Mouse (Mus musculus): ENCODE results near the gene Kdm6a. TPM values are rescaled to one million over a fixed set of nuclear protein-coding genes. Genes with fewer than 3 reads are reported as not detected.

The Kdm6a gene
- 21.5 and 25.0 TPM in 2 replicates for polyA plus RNA-seq (2014; fragmentation: Nextera tagmentation; extraction: Ambion mirVana)

DNA sequence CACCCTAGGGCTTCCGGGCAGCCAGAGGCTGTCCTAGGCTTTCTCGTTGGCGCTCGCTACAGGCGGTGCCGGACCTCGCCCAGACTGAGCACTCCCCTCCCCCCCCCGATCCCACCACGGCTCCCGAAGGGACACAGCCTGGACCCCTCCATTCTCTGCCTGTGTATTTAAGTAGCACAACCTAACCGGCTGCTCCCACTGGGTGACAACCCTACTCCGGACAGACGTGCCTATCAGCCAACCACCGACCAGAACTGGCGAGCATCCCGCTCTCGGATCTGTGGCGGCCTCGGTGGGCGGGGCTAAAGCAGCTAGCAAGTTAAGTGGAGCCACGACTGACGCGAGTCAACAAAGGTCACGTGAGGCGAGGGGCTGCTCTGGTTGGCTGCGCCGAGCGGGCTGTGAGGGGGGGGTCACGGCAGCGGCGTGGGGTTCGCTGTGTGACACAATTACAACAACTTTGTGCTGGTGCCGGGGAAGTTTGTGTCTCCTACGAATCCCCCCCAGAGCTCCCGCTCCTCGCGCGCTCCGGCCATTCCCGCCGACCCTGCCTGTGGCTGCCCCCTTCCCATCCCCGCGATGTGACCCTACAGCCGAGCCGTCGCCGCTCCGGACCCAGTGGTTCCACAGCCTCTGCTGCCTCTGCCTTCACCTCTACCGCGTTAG is at the start of gene Kdm6a:
TSS of gene Kdm6a (plus strand) at position 384 of the 666 bp plus-strand sequence.
- Histone ChIP-seq H3K4me2 (replicated peaks) (peak within 1 kb of the TSS; percentile 61), H3K27ac (peak within 1 kb of the TSS; percentile 97), H3K4me3 (replicated peaks; ENCODE audit: low read length) (peak within 1 kb of the TSS; percentile 86), H3K36me3 (replicated peaks; ENCODE audit: control insufficient read depth, insufficient read depth) (no peaks in the 10 kb centered on the region), H3K4me1 (replicated peaks; ENCODE audit: control insufficient read depth, insufficient read depth, low read length) (no peaks in the 10 kb centered on the region), H3K9me3 (ENCODE audit: control insufficient read depth, low read length) (no peaks in the 10 kb centered on the region), H3K27me3 (ENCODE audit: control insufficient read depth, insufficient read depth, low read length) (no peaks in the 10 kb centered on the region), H3K9ac (peak within 1 kb of the TSS; percentile 94)
- ATAC-seq (ENCODE audit: low FRiP score): peak; percentile 99
- 0% methylated on average over 48 of the region's 50 CpGs for WGBS
- DNase-seq (ENCODE audit: low spot score): peak; percentile 95

GRCm38 (mm10) chrX:18145557-18145956 is 16.8 kb upstream of the Kdm6a start, which contains the start of gene Dusp21:
Dusp21 (plus strand) TSS chrX:18145857.
- WGBS: 100% methylated on average over 1 of the region's 1 CpGs
- no peak within 1 kb of the TSS for H3K9ac ChIP-seq
- no peaks in the 10 kb centered on the region for H3K36me3 ChIP-seq (replicated peaks; ENCODE audit: control insufficient read depth, insufficient read depth)
- no peaks in the 10 kb centered on the region for H3K4me1 ChIP-seq (replicated peaks; ENCODE audit: control insufficient read depth, insufficient read depth, low read length)
- no peaks in the 10 kb centered on the region for H3K27me3 ChIP-seq (ENCODE audit: control insufficient read depth, insufficient read depth, low read length)
- H3K4me2 ChIP-seq (replicated peaks): no peak within 1 kb of the TSS
- ATAC-seq (ENCODE audit: low FRiP score): no peak
- H3K27ac ChIP-seq: no peak within 1 kb of the TSS
- no peak for DNase-seq (ENCODE audit: low spot score)
- H3K9me3 ChIP-seq (ENCODE audit: control insufficient read depth, low read length): no peaks in the 10 kb centered on the region
- no peak within 1 kb of the TSS for H3K4me3 ChIP-seq (replicated peaks; ENCODE audit: low read length)

- DNase-seq (ENCODE audit: low spot score): no peak
- H3K9me3 ChIP-seq (ENCODE audit: control insufficient read depth, low read length): no peaks in the 10 kb centered on the region
- peak overlapping the region; percentile 90; the same call in 1 of the 2 replicates for H3K27ac ChIP-seq
- H3K4me2 ChIP-seq (replicated peaks): peak overlapping the region; percentile 61
- H3K9ac ChIP-seq: peak overlapping the region; percentile 65; the same call in 1 of the 2 replicates
- WGBS: 53% methylated on average over 4 of the region's 4 CpGs
- no peaks in the 10 kb centered on the region for H3K27me3 ChIP-seq (ENCODE audit: control insufficient read depth, insufficient read depth, low read length)
- ATAC-seq (ENCODE audit: low FRiP score): no peak
- no peaks in the 10 kb centered on the region for H3K36me3 ChIP-seq (replicated peaks; ENCODE audit: control insufficient read depth, insufficient read depth)
- no peaks in the 10 kb centered on the region for H3K4me1 ChIP-seq (replicated peaks; ENCODE audit: control insufficient read depth, insufficient read depth, low read length)
- H3K4me3 ChIP-seq (replicated peaks; ENCODE audit: low read length): peak overlapping the region; percentile 86; the same call in 1 of the 2 replicates
These were observed 1.5 kb upstream of the Kdm6a start for GRCm38 (mm10) chrX:18160734-18161442.

- ATAC-seq (ENCODE audit: low FRiP score) (peak; percentile 77), DNase-seq (ENCODE audit: low spot score) (peak; percentile 58)
- Histone ChIP-seq H3K27ac (peak overlapping the region; percentile 90), H3K36me3 (replicated peaks; ENCODE audit: control insufficient read depth, insufficient read depth) (no peaks in the 10 kb centered on the region), H3K4me1 (replicated peaks; ENCODE audit: control insufficient read depth, insufficient read depth, low read length) (no peaks in the 10 kb centered on the region), H3K4me2 (replicated peaks) (peak overlapping the region; percentile 61), H3K27me3 (ENCODE audit: control insufficient read depth, insufficient read depth, low read length) (no peaks in the 10 kb centered on the region), H3K9ac (peak overlapping the region; percentile 65), H3K9me3 (ENCODE audit: control insufficient read depth, low read length) (no peaks in the 10 kb centered on the region), H3K4me3 (replicated peaks; ENCODE audit: low read length) (peak overlapping the region; percentile 86)
- under 1% methylated on average over 28 of the region's 28 CpGs for WGBS
These were observed 581 bp upstream of the Kdm6a start for GRCm38 (mm10) chrX:18161796-18162191.

DNA sequence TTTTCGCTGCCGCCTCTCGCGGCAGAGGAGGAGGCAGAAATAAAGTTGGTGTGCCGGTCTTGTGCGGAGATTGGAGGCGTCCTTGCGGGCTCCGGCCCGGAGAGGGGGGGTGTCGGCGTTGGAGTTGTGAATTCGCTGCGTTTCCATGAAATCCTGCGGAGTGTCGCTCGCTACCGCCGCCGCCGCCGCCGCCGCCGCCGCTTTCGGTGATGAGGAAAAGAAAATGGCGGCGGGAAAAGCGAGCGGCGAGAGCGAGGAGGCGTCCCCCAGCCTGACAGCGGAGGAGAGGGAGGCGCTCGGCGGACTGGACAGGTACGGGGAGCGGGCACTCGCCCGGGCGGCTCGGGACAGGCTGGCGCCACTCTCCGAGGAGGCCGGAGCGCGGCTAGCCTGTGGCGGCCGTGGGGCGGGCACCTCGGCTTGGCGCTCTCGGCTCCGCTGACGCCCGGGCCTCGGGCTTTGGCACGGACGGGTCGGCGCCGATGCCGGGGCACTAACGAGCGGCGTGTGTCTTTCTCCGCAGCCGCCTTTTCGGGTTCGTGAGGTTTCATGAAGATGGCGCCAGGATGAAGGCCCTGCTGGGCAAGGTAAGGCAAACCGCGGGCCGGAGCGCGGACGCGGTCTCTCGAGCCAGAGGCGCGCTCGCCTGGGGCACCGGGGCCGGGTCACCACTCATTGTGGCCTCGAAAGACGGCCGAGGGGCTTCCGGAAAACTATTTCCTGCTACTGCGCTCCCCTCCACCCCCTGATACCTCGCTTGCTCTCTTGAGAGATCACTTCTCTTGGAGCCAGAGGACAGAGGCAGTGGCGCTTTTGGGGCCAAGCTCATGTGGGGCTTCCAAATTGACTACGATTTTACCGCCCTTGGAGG is 721 bp downstream of the Kdm6a start:
- Histone ChIP-seq H3K4me3 (replicated peaks; ENCODE audit: low read length) (peak overlapping the region; percentile 86), H3K9me3 (ENCODE audit: control insufficient read depth, low read length) (no peaks in the 10 kb centered on the region), H3K36me3 (replicated peaks; ENCODE audit: control insufficient read depth, insufficient read depth) (no peaks in the 10 kb centered on the region), H3K9ac (peak overlapping the region; percentile 94), H3K4me2 (replicated peaks) (peak overlapping the region; percentile 58), H3K27me3 (ENCODE audit: control insufficient read depth, insufficient read depth, low read length) (no peaks in the 10 kb centered on the region), H3K4me1 (replicated peaks; ENCODE audit: control insufficient read depth, insufficient read depth, low read length) (no peaks in the 10 kb centered on the region), H3K27ac (peak overlapping the region; percentile 97)
- under 1% methylated on average over 92 of the region's 95 CpGs for WGBS
- DNase-seq (ENCODE audit: low spot score) (peak; percentile 61), ATAC-seq (ENCODE audit: low FRiP score) (peak; percentile 12)

DNA sequence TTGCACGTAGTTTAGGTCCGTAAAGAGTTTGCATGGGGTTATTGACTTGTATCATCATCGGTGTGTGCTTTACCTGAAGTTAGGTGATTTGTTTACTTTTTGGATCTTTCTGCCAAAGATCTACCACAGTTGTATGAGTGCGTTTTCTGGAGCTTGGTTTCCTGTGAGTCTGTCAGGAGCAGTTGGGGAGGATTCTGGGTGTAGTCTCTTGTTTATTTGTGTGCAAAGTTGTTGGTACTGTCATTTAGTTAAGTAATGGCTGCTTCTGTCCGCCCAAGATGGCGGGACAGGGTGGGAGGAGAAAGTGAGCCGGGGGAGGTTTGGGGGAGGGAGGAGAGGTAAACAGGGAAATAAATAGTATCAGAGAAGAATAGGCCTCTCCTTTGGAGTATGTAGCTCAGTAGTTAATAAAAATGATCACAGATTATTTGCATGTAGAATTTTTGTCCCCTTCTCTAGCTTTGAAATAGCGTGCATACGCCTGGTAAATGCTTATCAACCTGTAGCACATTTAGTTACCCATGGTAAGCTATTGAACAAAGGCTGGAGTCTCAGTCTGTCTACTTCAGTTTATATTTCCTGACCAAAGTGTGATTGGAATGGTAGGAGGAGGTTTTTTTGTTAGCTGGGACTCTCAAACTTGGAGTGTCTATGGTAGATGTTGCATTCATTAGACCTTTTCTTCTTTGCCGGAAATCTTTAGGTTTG is 1.7 kb downstream of the Kdm6a start:
- DNase-seq (ENCODE audit: low spot score) (no peak), ATAC-seq (ENCODE audit: low FRiP score) (no peak)
- Histone ChIP-seq H3K27me3 (ENCODE audit: control insufficient read depth, insufficient read depth, low read length) (no peaks in the 10 kb centered on the region), H3K4me2 (replicated peaks) (peak overlapping the region; percentile 58), H3K36me3 (replicated peaks; ENCODE audit: control insufficient read depth, insufficient read depth) (no peaks in the 10 kb centered on the region), H3K9ac (peak overlapping the region; percentile 94), H3K27ac (peak overlapping the region; percentile 97; the same call in 1 of the 2 replicates), H3K4me3 (replicated peaks; ENCODE audit: low read length) (peak overlapping the region; percentile 86), H3K4me1 (replicated peaks; ENCODE audit: control insufficient read depth, insufficient read depth, low read length) (no peaks in the 10 kb centered on the region), H3K9me3 (ENCODE audit: control insufficient read depth, low read length) (no peaks in the 10 kb centered on the region)
- WGBS: 1% methylated on average over 10 of the region's 10 CpGs

DNA sequence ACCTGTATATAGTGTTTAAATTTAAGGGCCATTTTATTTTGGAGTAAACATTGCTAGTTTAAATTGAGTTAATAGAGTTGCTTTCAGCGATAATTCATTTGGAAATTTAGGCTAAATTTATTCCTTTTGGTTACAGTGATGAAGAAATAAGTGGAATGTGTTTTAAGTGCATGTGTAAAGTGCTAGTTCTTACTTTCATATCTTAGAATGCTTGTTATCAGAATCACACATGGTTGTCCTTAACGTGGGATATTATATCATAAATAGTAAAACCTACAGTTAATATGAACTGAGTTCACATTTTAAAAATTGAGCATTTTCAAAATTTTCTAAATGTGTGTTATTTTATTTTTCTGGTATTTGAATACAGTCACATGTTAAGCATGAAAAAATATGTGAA is 2.7 kb downstream of the Kdm6a start:
- DNase-seq (ENCODE audit: low spot score): no peak
- Histone ChIP-seq H3K4me2 (replicated peaks) (peak overlapping the region; percentile 58), H3K9ac (no peak overlapping the region), H3K4me3 (replicated peaks; ENCODE audit: low read length) (peak overlapping the region; percentile 86), H3K9me3 (ENCODE audit: control insufficient read depth, low read length) (no peaks in the 10 kb centered on the region), H3K27ac (no peak overlapping the region), H3K27me3 (ENCODE audit: control insufficient read depth, insufficient read depth, low read length) (no peaks in the 10 kb centered on the region), H3K36me3 (replicated peaks; ENCODE audit: control insufficient read depth, insufficient read depth) (no peaks in the 10 kb centered on the region), H3K4me1 (replicated peaks; ENCODE audit: control insufficient read depth, insufficient read depth, low read length) (no peaks in the 10 kb centered on the region)
- 83% methylated on average over 2 of the region's 2 CpGs for WGBS
- ATAC-seq (ENCODE audit: low FRiP score): no peak

DNA sequence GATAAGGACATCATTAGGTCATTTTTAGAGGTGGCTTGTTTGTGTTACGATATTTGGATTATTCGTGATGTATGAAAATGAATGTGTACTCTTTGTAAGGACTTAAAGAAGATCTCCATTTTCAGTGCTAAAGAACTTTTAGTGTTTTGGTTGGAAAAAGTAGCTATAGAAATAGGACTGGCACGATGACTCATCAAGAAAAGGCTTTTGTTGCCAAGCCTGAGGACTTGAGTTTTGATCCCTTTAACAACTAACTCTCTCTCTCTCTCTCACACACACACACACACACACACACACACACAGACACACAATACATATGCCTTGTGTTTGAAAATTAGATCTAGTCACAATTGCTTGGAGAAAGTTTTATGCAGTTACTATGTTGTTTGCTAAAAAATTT is 4.6 kb downstream of the Kdm6a start:
- Histone ChIP-seq H3K4me3 (replicated peaks; ENCODE audit: low read length) (no peak overlapping the region), H3K9ac (no peak overlapping the region), H3K36me3 (replicated peaks; ENCODE audit: control insufficient read depth, insufficient read depth) (no peaks in the 10 kb centered on the region), H3K9me3 (ENCODE audit: control insufficient read depth, low read length) (no peaks in the 10 kb centered on the region), H3K27me3 (ENCODE audit: control insufficient read depth, insufficient read depth, low read length) (no peaks in the 10 kb centered on the region), H3K4me1 (replicated peaks; ENCODE audit: control insufficient read depth, insufficient read depth, low read length) (no peaks in the 10 kb centered on the region), H3K4me2 (replicated peaks) (no peak overlapping the region), H3K27ac (no peak overlapping the region)
- no peak for ATAC-seq (ENCODE audit: low FRiP score)
- no peak for DNase-seq (ENCODE audit: low spot score)
- 84% methylated on average over 3 of the region's 3 CpGs for WGBS
